Mouse (Mus musculus) ES-Bruce4 (cell line): ENCODE results near the gene Klf1.

Experiments
- CTCF ChIP-seq: IDR thresholded peaks from one replicate; pipeline ENCODE4 v1.8.1; 2011; ENCODE audit warnings: low read depth, low read length
- POLR2A ChIP-seq: IDR thresholded peaks from one replicate; pipeline ENCODE4 v1.8.1; 2011; ENCODE audit warnings: low read length; ENCODE audit not compliant: insufficient read depth

DNA sequence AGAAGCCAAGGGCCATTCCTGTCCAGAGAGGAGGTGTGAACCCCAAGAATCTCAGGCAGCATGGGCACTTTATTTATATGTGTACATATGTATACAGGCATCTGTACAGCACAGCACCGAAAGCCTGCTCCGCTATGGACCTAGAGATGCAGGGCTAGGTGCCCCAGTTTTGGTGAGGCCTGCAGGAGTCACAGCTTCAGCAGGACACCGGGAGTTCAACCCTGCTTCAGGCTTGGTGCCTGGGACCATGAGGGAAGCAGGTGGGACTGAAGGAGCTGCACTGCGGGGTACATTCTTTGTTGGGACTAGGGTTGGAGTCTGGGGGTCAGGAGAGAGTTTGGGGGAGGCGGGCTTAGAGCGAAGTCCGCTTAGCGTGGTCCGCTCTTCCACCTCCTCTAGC is 10.1 kb downstream of the Klf1 start:
- no peak for TF ChIP-seq POLR2A
- TF ChIP-seq CTCF: no peak
